In genomic region chr7:65747990-65748955, GRCm38 (mm10) we compare ENCODE assay signal across 29 mouse cellular contexts. TPM values are rescaled to one million over a fixed set of nuclear protein-coding genes. Genes with fewer than 3 reads are reported as not detected.
DNase-seq lines count a peak whose midpoint lies in the region; ATAC-seq and TF ChIP-seq lines count a peak whose summit lies in the region.
"Had no signal": no experiment of that assay in that cellular context is flagged by ENCODE, and none has a peak within 500 bp of the region (broad histone marks: within the 10 kb centered on the region; RNA-seq: fewer than 3 reads in every experiment).

No protein-coding gene starts in this region.

- peaks cover 5% of the 10 kb centered on the region for H3K9me3 ChIP-seq in hindbrain, embryonic 16.5 days (ENCODE audit: control insufficient read depth, low read length)
- H3K9me3 ChIP-seq in hindbrain, embryonic 10.5 days = peaks cover 10% of the 10 kb centered on the region; the same call in 1 of the 2 replicates
- peaks cover 3% of the 10 kb centered on the region; the same call in 1 of the 2 replicates for H3K9me3 ChIP-seq in lung, embryonic 16.5 days (ENCODE audit: control insufficient read depth, low read length)
- H3K9me3 ChIP-seq: embryonic facial prominence, embryonic 15.5 days; G1E; kidney, embryonic 15.5 days; liver, embryonic 12.5 days; stomach, embryonic 15.5 days had no signal

- no peaks in the 10 kb centered on the region for H3K36me3 ChIP-seq in hindbrain, embryonic 16.5 days (ENCODE audit: control insufficient read depth, insufficient read depth, low read length)
- no peaks in the 10 kb centered on the region for H3K36me3 ChIP-seq in hindbrain, embryonic 10.5 days
- no peaks in the 10 kb centered on the region for H3K36me3 ChIP-seq in lung, embryonic 16.5 days (ENCODE audit: control insufficient read depth, insufficient read depth, low read length)
- H3K36me3 ChIP-seq: embryonic facial prominence, embryonic 10.5 days; embryonic facial prominence, embryonic 15.5 days; G1E; kidney, embryonic 15.5 days; liver, embryonic 12.5 days; midbrain, embryonic 10.5 days; stomach, embryonic 15.5 days had no signal

- TF ChIP-seq POLR2A in brain, embryonic 14.5 days (IDR thresholded peaks at IDR 0.05; ENCODE audit: borderline replicate concordance, extremely low read depth, insufficient read depth, insufficient read length, poor library complexity, severe bottlenecking) = no peak

- peak; percentile 19 to 20 for DNase-seq in cerebellum, postnatal 14 days
- no peak for DNase-seq in cerebellum, adult 11-12 months
- no peak for DNase-seq in hindbrain, embryonic 10.5 days (ENCODE audit: low spot score)
- DNase-seq in lung, postnatal 14 days = no peak
- peak; percentile 42 for DNase-seq in brain, embryonic 14.5 days (ENCODE audit: low read depth)
- DNase-seq in ovary, postnatal 14 days (ENCODE audit: low spot score) = no peak
- DNase-seq: adrenal gland, postnatal 10 days; cerebellum, adult 11 months; cerebellum, postnatal 25 days; heart, postnatal 14 days; kidney, adult 18-20 months; kidney, postnatal 36 days; liver, postnatal 0 days; retina, postnatal 1 day; right cerebral cortex, postnatal 14 days; thymus, postnatal 14 days had no signal

- no peaks in the 10 kb centered on the region; the same call in 1 of the 2 replicates for H3K4me1 ChIP-seq in hindbrain, embryonic 16.5 days (ENCODE audit: control insufficient read depth, insufficient read depth, low read depth, low read length)
- 0 out of 2 replicates have a peak, but pooled peaks cover 4% of the 10 kb centered on the region for H3K4me1 ChIP-seq in hindbrain, embryonic 10.5 days (replicated peaks)
- peaks cover 8% of the 10 kb centered on the region for H3K4me1 ChIP-seq in lung, embryonic 16.5 days (replicated peaks; ENCODE audit: control insufficient read depth, insufficient read depth, low read length)
- H3K4me1 ChIP-seq: embryonic facial prominence, embryonic 10.5 days; embryonic facial prominence, embryonic 15.5 days; kidney, embryonic 15.5 days; liver, embryonic 12.5 days; midbrain, embryonic 10.5 days; stomach, embryonic 15.5 days had no signal

- no peak overlapping the region for H3K4me3 ChIP-seq in hindbrain, embryonic 16.5 days (ENCODE audit: low read length)
- H3K4me3 ChIP-seq in hindbrain, embryonic 10.5 days = no peak overlapping the region
- no peak overlapping the region for H3K4me3 ChIP-seq in lung, embryonic 16.5 days (ENCODE audit: low read length)
- H3K4me3 ChIP-seq: embryonic facial prominence, embryonic 10.5 days; embryonic facial prominence, embryonic 15.5 days; forebrain, embryonic 13.5 days; kidney, embryonic 15.5 days; layer of hippocampus, adult 2 months; left cerebral cortex, adult 2 months; liver, embryonic 12.5 days; midbrain, embryonic 10.5 days; stomach, embryonic 15.5 days had no signal

- no peak overlapping the region for H3K9ac ChIP-seq in hindbrain, embryonic 16.5 days (ENCODE audit: low read depth, low read length)
- H3K9ac ChIP-seq in lung, embryonic 16.5 days (ENCODE audit: low read length) = no peak overlapping the region
- H3K9ac ChIP-seq: embryonic facial prominence, embryonic 15.5 days; forebrain, embryonic 13.5 days; kidney, embryonic 15.5 days; liver, embryonic 12.5 days; liver, postnatal 0 days; stomach, embryonic 15.5 days had no signal

- no peaks in the 10 kb centered on the region for H3K27me3 ChIP-seq in hindbrain, embryonic 16.5 days (replicated peaks; ENCODE audit: control insufficient read depth, insufficient read depth, low read length)
- no peaks in the 10 kb centered on the region for H3K27me3 ChIP-seq in hindbrain, embryonic 10.5 days (ENCODE audit: insufficient read depth, poor library complexity, severe bottlenecking)
- no peaks in the 10 kb centered on the region for H3K27me3 ChIP-seq in lung, embryonic 16.5 days (ENCODE audit: control insufficient read depth, insufficient read depth, low read depth, low read length)
- H3K27me3 ChIP-seq: embryonic facial prominence, embryonic 15.5 days; forebrain, embryonic 13.5 days; liver, embryonic 12.5 days; stomach, embryonic 15.5 days had no signal

- TF ChIP-seq CTCF in brain, embryonic 14.5 days (IDR thresholded peaks at IDR 0.05; ENCODE audit: borderline replicate concordance, extremely low read depth, insufficient read depth, insufficient read length) = no peak

- H3K27ac ChIP-seq in hindbrain, embryonic 16.5 days (ENCODE audit: low read depth, low read length) = peak overlapping the region; percentile 5; the same call in 1 of the 2 replicates
- H3K27ac ChIP-seq in hindbrain, embryonic 10.5 days = no peak overlapping the region
- H3K27ac ChIP-seq in lung, embryonic 16.5 days (ENCODE audit: low read length) = peak overlapping the region; percentile 20
- H3K27ac ChIP-seq: embryonic facial prominence, embryonic 10.5 days; embryonic facial prominence, embryonic 15.5 days; forebrain, embryonic 13.5 days; kidney, embryonic 15.5 days; layer of hippocampus, adult 2 months; left cerebral cortex, adult 2 months; liver, embryonic 12.5 days; midbrain, embryonic 10.5 days; stomach, embryonic 15.5 days had no signal

- no peak overlapping the region for H3K4me2 ChIP-seq in hindbrain, embryonic 16.5 days (ENCODE audit: low read length)
- H3K4me2 ChIP-seq in lung, embryonic 16.5 days (ENCODE audit: low read depth, low read length) = no peak overlapping the region
- H3K4me2 ChIP-seq: embryonic facial prominence, embryonic 15.5 days; forebrain, embryonic 13.5 days; kidney, embryonic 15.5 days; liver, embryonic 12.5 days; stomach, embryonic 15.5 days had no signal

- 0 out of 2 replicates have a peak, but pooled peaks have one; percentile 58 for ATAC-seq in hindbrain, embryonic 16.5 days
- peak; percentile 79 for ATAC-seq in lung, embryonic 16.5 days (ENCODE audit: low read depth)
- ATAC-seq: forebrain, embryonic 13.5 days; liver, embryonic 12.5 days; liver, postnatal 0 days; Patski had no signal

- WGBS in hindbrain, embryonic 16.5 days = 69% methylated on average over 11 of the region's 11 CpGs
- 89% methylated on average over 11 of the region's 11 CpGs for WGBS in hindbrain, embryonic 10.5 days
- WGBS in lung, embryonic 16.5 days = 67% methylated on average over 11 of the region's 11 CpGs

RNA-seq across cellular contexts. Expression of gene Tm2d3, which starts 57.3 kb away (rescaled TPM):
- 89.4 and 91.0 TPM in 2 replicates for polyA plus RNA-seq in hindbrain, embryonic 16.5 days (2015; fragmentation: Nextera tagmentation; extraction: Ambion mirVana)
- 80.0 and 81.1 TPM in 2 replicates for polyA plus RNA-seq in hindbrain, embryonic 10.5 days (2016; fragmentation: Nextera tagmentation; extraction: Ambion mirVana)
- 79.6 and 93.7 TPM in 2 replicates for polyA plus RNA-seq in lung, embryonic 16.5 days (2015; fragmentation: Nextera tagmentation; extraction: Ambion mirVana)
- polyA plus RNA-seq in brain, embryonic 14.5 days (2012; rRNA removed) = 104 and 170 TPM in 2 replicates

Comparison
In these comparisons a context has a peak if more than half of its experiments do, and no peak if none do; other contexts are left out.
1. DNase-seq: peak in cerebellum, postnatal 14 days (2 of 2) and brain, embryonic 14.5 days (single experiment); none in cerebellum, adult 11-12 months (single experiment), hindbrain, embryonic 10.5 days (single experiment), lung, postnatal 14 days (single experiment) and ovary, postnatal 14 days (single experiment).